Mouse (Mus musculus) E14TG2a.4 (cell line): ENCODE measurements at regions not wholly inside any gene's neighbourhood (a gene's known extent, or its start where the extent isn't known, plus 50 kb on each side); places are given as distances from the start of the nearest gene placed in this dataset.

Source experiments
- H3K27me3 ChIP-seq: 2 replicates; pipeline ENCODE4 v1.6.1; 2014; ENCODE audit warnings: low read length, control low read depth; ENCODE audit not compliant: insufficient read depth
- H3K36me3 ChIP-seq: 2 replicates; pipeline ENCODE4 v1.6.1; 2014; ENCODE audit warnings: low read length, control low read depth; ENCODE audit not compliant: insufficient read depth
- H3K4me1 ChIP-seq: replicated peaks from 2 replicates; pipeline ENCODE4 v1.6.1; 2014; ENCODE audit warnings: low read depth, low read length, control low read depth
- H3K4me3 ChIP-seq: replicated peaks from 2 replicates; pipeline ENCODE4 v1.5.1; 2014; ENCODE audit warnings: mild to moderate bottlenecking, low read length
- H3K9me3 ChIP-seq: 2 replicates; pipeline ENCODE4 v1.6.1; 2014; ENCODE audit warnings: low read length, control low read depth
- CTCF ChIP-seq: conservative IDR thresholded peaks from 2 replicates; pipeline ENCODE4 v1.5.1; 2014; ENCODE audit warnings: low read length
- NANOG ChIP-seq: IDR thresholded peaks from 2 replicates; pipeline ENCODE4 v1.6.1; 2014; ENCODE audit warnings: borderline replicate concordance, low read length, mixed read lengths
- POU5F1 ChIP-seq: IDR thresholded peaks from 2 replicates; pipeline ENCODE4 v1.6.1; 2014; ENCODE audit warnings: low read length, borderline replicate concordance

GRCm38 (mm10) chr10:67819534-67819933 lies 92.9 kb downstream of the Zfp365 start:
- no peaks in the 10 kb centered on the region for H3K27me3 ChIP-seq
- peaks cover 12% of the 10 kb centered on the region for H3K9me3 ChIP-seq
- no peaks in the 10 kb centered on the region for H3K4me1 ChIP-seq
- no peak for TF ChIP-seq NANOG
- TF ChIP-seq CTCF = no peak
- no peak for TF ChIP-seq POU5F1
- H3K36me3 ChIP-seq = no peaks in the 10 kb centered on the region
- no peak overlapping the region for H3K4me3 ChIP-seq

- Histone ChIP-seq H3K36me3 (no peaks in the 10 kb centered on the region), H3K4me1 (no peaks in the 10 kb centered on the region), H3K27me3 (no peaks in the 10 kb centered on the region), H3K4me3 (no peak overlapping the region), H3K9me3 (peaks cover 8% of the 10 kb centered on the region)
- TF ChIP-seq POU5F1 (no peak), NANOG (no peak), CTCF (no peak)
Observed at GRCm38 (mm10) chr10:67813901-67814300, 98.6 kb downstream of the Zfp365 start.

GRCm38 (mm10) chr10:67805131-67805530 lies 107.3 kb downstream of the Zfp365 start:
- TF ChIP-seq POU5F1 (no peak), NANOG (no peak), CTCF (peak; percentile 62)
- H3K27me3 ChIP-seq = peaks cover 7% of the 10 kb centered on the region; the same call in 1 of the 2 replicates
- H3K4me1 ChIP-seq = peaks cover 9% of the 10 kb centered on the region
- no peaks in the 10 kb centered on the region for H3K36me3 ChIP-seq
- no peak overlapping the region for H3K4me3 ChIP-seq
- H3K9me3 ChIP-seq = no peaks in the 10 kb centered on the region

GRCm38 (mm10) chr10:67804637-67805036 lies 107.8 kb downstream of the Zfp365 start:
- H3K4me3 ChIP-seq = no peak overlapping the region
- TF ChIP-seq CTCF (no peak), NANOG (no peak), POU5F1 (no peak)
- no peaks in the 10 kb centered on the region for H3K9me3 ChIP-seq
- peaks cover 7% of the 10 kb centered on the region; the same call in 1 of the 2 replicates for H3K27me3 ChIP-seq
- peaks cover 9% of the 10 kb centered on the region for H3K4me1 ChIP-seq
- H3K36me3 ChIP-seq = no peaks in the 10 kb centered on the region

GRCm38 (mm10) chr10:67802156-67802555 lies 110.3 kb downstream of the Zfp365 start:
- Histone ChIP-seq H3K36me3 (no peaks in the 10 kb centered on the region), H3K9me3 (no peaks in the 10 kb centered on the region)

GRCm38 (mm10) chr10:67801619-67802018 lies 110.8 kb downstream of the Zfp365 start:
- Histone ChIP-seq H3K27me3 (peaks cover 9% of the 10 kb centered on the region; the same call in 1 of the 2 replicates), H3K4me3 (no peak overlapping the region), H3K9me3 (no peaks in the 10 kb centered on the region), H3K4me1 (peaks cover 9% of the 10 kb centered on the region), H3K36me3 (no peaks in the 10 kb centered on the region)
- TF ChIP-seq CTCF (no peak), POU5F1 (no peak), NANOG (no peak)

More at GRCm38 (mm10) chr10:67802156-67802555, 110.3 kb downstream of the Zfp365 start:
- Histone ChIP-seq H3K27me3 (peaks cover 9% of the 10 kb centered on the region; the same call in 1 of the 2 replicates), H3K4me3 (no peak overlapping the region), H3K4me1 (peaks cover 9% of the 10 kb centered on the region)
- TF ChIP-seq POU5F1 (no peak), CTCF (no peak), NANOG (no peak)

- Histone ChIP-seq H3K4me3 (no peak overlapping the region), H3K9me3 (no peaks in the 10 kb centered on the region), H3K36me3 (no peaks in the 10 kb centered on the region), H3K27me3 (peaks cover 6% of the 10 kb centered on the region; the same call in 1 of the 2 replicates), H3K4me1 (no peaks in the 10 kb centered on the region)
- TF ChIP-seq POU5F1 (no peak), NANOG (no peak), CTCF (no peak)
Observed at GRCm38 (mm10) chr10:67798991-67799390, 113.5 kb downstream of the Zfp365 start.

- no peaks in the 10 kb centered on the region for H3K9me3 ChIP-seq
- no peaks in the 10 kb centered on the region for H3K4me1 ChIP-seq
- no peaks in the 10 kb centered on the region for H3K36me3 ChIP-seq
- no peaks in the 10 kb centered on the region; the same call in 1 of the 2 replicates for H3K27me3 ChIP-seq
- TF ChIP-seq CTCF (no peak), POU5F1 (no peak), NANOG (no peak)
- H3K4me3 ChIP-seq = no peak overlapping the region
Observed at GRCm38 (mm10) chr10:67793206-67793605, 119.3 kb downstream of the Zfp365 start.

- H3K4me3 ChIP-seq = no peak overlapping the region
- peaks cover 7% of the 10 kb centered on the region; the same call in 1 of the 2 replicates for H3K4me1 ChIP-seq
- no peaks in the 10 kb centered on the region for H3K36me3 ChIP-seq
- TF ChIP-seq NANOG (no peak), POU5F1 (no peak), CTCF (no peak)
- peaks cover 9% of the 10 kb centered on the region for H3K9me3 ChIP-seq
- H3K27me3 ChIP-seq = no peaks in the 10 kb centered on the region; the same call in 1 of the 2 replicates
Observed at GRCm38 (mm10) chr10:67789651-67790050, 122.8 kb downstream of the Zfp365 start.
